In genomic region chrX:13070206-13070572, GRCm38 (mm10) we compare ENCODE assay signal across 8 mouse cellular contexts. TPM values are rescaled to one million over a fixed set of nuclear protein-coding genes. Genes with fewer than 3 reads are reported as not detected.
DNase-seq lines count a peak whose midpoint lies in the region; ATAC-seq and TF ChIP-seq lines count a peak whose summit lies in the region.

No protein-coding gene starts in this region.

- no peak for TF ChIP-seq CTCF in E14TG2a.4 (conservative IDR thresholded peaks at IDR 0.05; ENCODE audit: low read length)

- H3K27me3 ChIP-seq in heart, embryonic 13.5 days (replicated peaks): peaks cover 22% of the 10 kb centered on the region
- no peaks in the 10 kb centered on the region for H3K27me3 ChIP-seq in E14TG2a.4 (ENCODE audit: insufficient read depth, low read length)
- peaks cover 10% of the 10 kb centered on the region; the same call in 1 of the 2 replicates for H3K27me3 ChIP-seq in forebrain, embryonic 12.5 days
- no peaks in the 10 kb centered on the region for H3K27me3 ChIP-seq in liver, embryonic 15.5 days

- WGBS in heart, embryonic 13.5 days: 28% methylated on average over 8 of the region's 8 CpGs
- WGBS in forebrain, embryonic 12.5 days: 29% methylated on average over 8 of the region's 8 CpGs
- WGBS in liver, embryonic 15.5 days (ENCODE audit: insufficient replicate concordance): 25% methylated on average over 8 of the region's 8 CpGs

- H3K9me3 ChIP-seq in heart, embryonic 13.5 days: no peaks in the 10 kb centered on the region
- no peaks in the 10 kb centered on the region for H3K9me3 ChIP-seq in E14TG2a.4 (ENCODE audit: low read length)
- H3K9me3 ChIP-seq in forebrain, embryonic 12.5 days: no peaks in the 10 kb centered on the region
- no peaks in the 10 kb centered on the region for H3K9me3 ChIP-seq in liver, embryonic 15.5 days (replicated peaks)

- peak overlapping the region; percentile 78 for H3K4me3 ChIP-seq in heart, embryonic 13.5 days
- peak overlapping the region; percentile 90 for H3K4me3 ChIP-seq in E14TG2a.4 (replicated peaks; ENCODE audit: low read length)
- peak overlapping the region; percentile 72 for H3K4me3 ChIP-seq in forebrain, embryonic 12.5 days (replicated peaks)
- peak overlapping the region; percentile 84 for H3K4me3 ChIP-seq in liver, embryonic 15.5 days (replicated peaks)

- H3K36me3 ChIP-seq in heart, embryonic 13.5 days: no peaks in the 10 kb centered on the region
- H3K36me3 ChIP-seq in E14TG2a.4 (ENCODE audit: insufficient read depth, low read length): peaks cover 10% of the 10 kb centered on the region; the same call in 1 of the 2 replicates
- no peaks in the 10 kb centered on the region for H3K36me3 ChIP-seq in forebrain, embryonic 12.5 days (replicated peaks)
- no peaks in the 10 kb centered on the region for H3K36me3 ChIP-seq in liver, embryonic 15.5 days (replicated peaks)

- no peaks in the 10 kb centered on the region for H3K4me1 ChIP-seq in heart, embryonic 13.5 days
- peaks cover 11% of the 10 kb centered on the region; the same call in 1 of the 2 replicates for H3K4me1 ChIP-seq in E14TG2a.4 (replicated peaks; ENCODE audit: low read depth, low read length)
- H3K4me1 ChIP-seq in forebrain, embryonic 12.5 days: no peaks in the 10 kb centered on the region
- H3K4me1 ChIP-seq in liver, embryonic 15.5 days (replicated peaks): peaks cover 3% of the 10 kb centered on the region; the same call in 1 of the 2 replicates

- H3K27ac ChIP-seq in heart, embryonic 13.5 days (replicated peaks): peak overlapping the region; percentile 96
- H3K27ac ChIP-seq in forebrain, embryonic 12.5 days: peak overlapping the region; percentile 94
- peak overlapping the region; percentile 93 for H3K27ac ChIP-seq in liver, embryonic 15.5 days (replicated peaks)

- H3K9ac ChIP-seq in heart, embryonic 13.5 days: peak overlapping the region; percentile 84
- H3K9ac ChIP-seq in forebrain, embryonic 12.5 days: 0 out of 2 replicates have a peak overlapping the region, but pooled peaks have one; percentile 2
- H3K9ac ChIP-seq in liver, embryonic 15.5 days: 0 out of 2 replicates have a peak overlapping the region, but pooled peaks have one; percentile 65

- ATAC-seq in heart, embryonic 13.5 days (ENCODE audit: extremely low read depth, insufficient number of reproducible peaks, low FRiP score, low TSS enrichment): no peak
- peak; percentile 0; the same call in 1 of the 2 replicates for ATAC-seq in forebrain, embryonic 12.5 days (ENCODE audit: low FRiP score)
- no peak for ATAC-seq in liver, embryonic 15.5 days (ENCODE audit: insufficient read depth)
- no peak for ATAC-seq in monocyte, adult 5-6 weeks (replicated peaks; ENCODE audit: insufficient number of reproducible peaks, low FRiP score, low TSS enrichment, poor library complexity, severe bottlenecking)

- peak overlapping the region; percentile 63 for H3K4me2 ChIP-seq in heart, embryonic 13.5 days
- peak overlapping the region; percentile 43 for H3K4me2 ChIP-seq in forebrain, embryonic 12.5 days
- peak overlapping the region; percentile 78 for H3K4me2 ChIP-seq in liver, embryonic 15.5 days

- no peak for DNase-seq in heart, adult 18-20 months
- no peak for DNase-seq in adrenal gland, postnatal 10 days
- no peak for DNase-seq in urinary bladder, adult 2 months (ENCODE audit: low spot score)

RNA-seq across cellular contexts. Expression of gene Usp9x, which starts 1.1 kb away (rescaled TPM):
- polyA plus RNA-seq in heart, embryonic 13.5 days (2015; fragmentation: Nextera tagmentation; extraction: Ambion mirVana): 17.8 and 18.6 TPM in 2 replicates
- total RNA-seq in heart, adult 18-20 months (2021): 100 to 1,000 TPM; 152 to 163 TPM
- polyA plus RNA-seq in forebrain, embryonic 12.5 days (2016; fragmentation: Nextera tagmentation; extraction: Ambion mirVana): 78.5 and 83.2 TPM in 2 replicates
- 9.6 and 9.8 TPM in 2 replicates for polyA plus RNA-seq in liver, embryonic 15.5 days (2015; fragmentation: Nextera tagmentation; extraction: Ambion mirVana)
- total RNA-seq in adrenal gland, postnatal 10 days (2021): 100 to 1,000 TPM; 133 to 149 TPM
- 36.4 and 41.4 TPM in 2 replicates for polyA plus RNA-seq in urinary bladder, adult 2 months (2012; rRNA removed)
- 131 to 149 TPM (median 135 TPM) in 3 replicates for total RNA-seq in monocyte, adult 5-6 weeks (2017)

Comparison
In these comparisons a context has a peak if more than half of its experiments do, and no peak if none do; other contexts are left out.
1. H3K9ac ChIP-seq: peak in every context shown above with its lines; median percentile 84 in heart, embryonic 13.5 days; 65 in liver, embryonic 15.5 days; 2 in forebrain, embryonic 12.5 days.